Mouse (Mus musculus) embryonic facial prominence, embryonic 13.5 days (tissue): ENCODE data around the gene Gm21833. TPM values are rescaled to one million over a fixed set of nuclear protein-coding genes. Genes with fewer than 3 reads are reported as not detected.
"Not testable (repeated sequence)": the region's sequence is repeated elsewhere in the genome, so short reads cannot be mapped to it uniquely, and the experiment has no call there.

Experiments
- ATAC-seq: fragments of 200-750 bp; cut with Nextera tagmentation; 2 replicates; pipeline ENCODE4 v1.8.0; 2017; ENCODE audit warnings: low read depth; ENCODE audit not compliant: insufficient number of reproducible peaks, insufficient read depth, low FRiP score, low TSS enrichment
- H3K27ac ChIP-seq: fragments of 300-500 bp; sonication (generic); 2 replicates; pipeline ENCODE4 v1.5.1; 2015; ENCODE audit warnings: moderate library complexity, mild to moderate bottlenecking, inconsistent platforms
- H3K27me3 ChIP-seq: fragments of 300-500 bp; sonication (generic); 2 replicates; pipeline ENCODE4 v1.6.1; 2015; ENCODE audit warnings: mild to moderate bottlenecking, inconsistent platforms
- H3K36me3 ChIP-seq: fragments of 300-500 bp; sonication (generic); 2 replicates; pipeline ENCODE4 v1.6.1; 2015; ENCODE audit warnings: mild to moderate bottlenecking, inconsistent platforms
- H3K4me1 ChIP-seq: fragments of 300-500 bp; sonication (generic); 2 replicates; pipeline ENCODE4 v1.6.1; 2015; ENCODE audit warnings: inconsistent platforms
- H3K4me2 ChIP-seq: fragments of 300-500 bp; sonication (generic); 2 replicates; pipeline ENCODE4 v1.6.1; 2015; ENCODE audit warnings: moderate library complexity, mild to moderate bottlenecking, inconsistent platforms
- H3K4me3 ChIP-seq: fragments of 300-500 bp; sonication (generic); 2 replicates; pipeline ENCODE4 v1.5.1; 2015; ENCODE audit warnings: mild to moderate bottlenecking, inconsistent platforms
- H3K9ac ChIP-seq: fragments of 300-500 bp; sonication (generic); 2 replicates; pipeline ENCODE4 v1.6.1; 2015; ENCODE audit warnings: mild to moderate bottlenecking, inconsistent platforms
- H3K9me3 ChIP-seq: fragments of 300-500 bp; sonication (generic); 2 replicates; pipeline ENCODE4 v1.6.1; 2016; ENCODE audit warnings: inconsistent platforms
- WGBS: fragments of 180-500 bp; shearing (Covaris S2); methylation state at CpG from one replicate; pipeline ENCODE4 v1.1.7; 2015; ENCODE audit warnings: mixed read lengths; 5-methylcytosine and 5-hydroxymethylcytosine counted together
- polyA plus RNA-seq: library from polyadenylated mRNA; unstranded; fragments of >200 nt; fragmentation: Nextera tagmentation; extraction: Ambion mirVana; gene quantifications from 2 replicates; pipeline ENCODE4 v1.2.1, GENCODE M21; 2015

Gm21833 gene
- not detected in 2 replicates for polyA plus RNA-seq

- not testable (repeated sequence) for H3K9me3 ChIP-seq, ATAC-seq, H3K27me3 ChIP-seq, H3K4me1 ChIP-seq, H3K4me3 ChIP-seq, H3K9ac ChIP-seq, H3K4me2 ChIP-seq, H3K27ac ChIP-seq, H3K36me3 ChIP-seq
- 82% methylated on average over 2 of the region's 2 CpGs for WGBS
Observed at GRCm38 (mm10) chr16:82828082-82828481, at the start of gene Gm21833. Gene Gm21833 (plus strand): TSS chr16:82828382.

- Histone ChIP-seq H3K27ac (no peak overlapping the region), H3K4me1 (no peaks in the 10 kb centered on the region), H3K27me3 (no peaks in the 10 kb centered on the region), H3K9ac (no peak overlapping the region), H3K4me2 (no peak overlapping the region), H3K36me3 (no peaks in the 10 kb centered on the region), H3K4me3 (no peak overlapping the region), H3K9me3 (no peaks in the 10 kb centered on the region)
- ATAC-seq = no peak
Observed at GRCm38 (mm10) chr16:82789521-82789920, 38.7 kb upstream of the Gm21833 start.

DNA sequence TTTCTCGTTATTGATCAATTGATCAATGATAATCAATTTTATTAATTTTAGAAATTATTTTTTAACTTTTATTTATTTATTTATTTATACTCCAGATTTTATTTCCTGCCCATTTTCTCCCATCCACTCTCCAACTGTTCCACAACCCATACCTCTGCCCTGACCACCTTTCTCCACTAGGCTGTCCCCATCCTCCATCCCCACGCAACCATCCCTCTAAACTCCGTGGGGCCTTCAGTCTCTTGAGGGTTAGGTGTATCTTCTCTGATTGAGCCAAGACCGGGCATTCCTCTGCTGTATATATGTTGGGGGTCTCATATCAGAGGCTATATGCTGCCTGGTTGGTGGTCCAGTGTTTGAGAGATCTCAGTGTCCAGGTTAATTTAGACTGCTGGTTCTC, 31.7 kb upstream of the Gm21833 start:
- Histone ChIP-seq H3K27me3 (no peaks in the 10 kb centered on the region), H3K4me3 (no peak overlapping the region), H3K27ac (no peak overlapping the region), H3K36me3 (no peaks in the 10 kb centered on the region), H3K9ac (no peak overlapping the region), H3K4me1 (no peaks in the 10 kb centered on the region), H3K9me3 (no peaks in the 10 kb centered on the region), H3K4me2 (no peak overlapping the region)
- 84% methylated on average over 4 of the region's 4 CpGs for WGBS
- ATAC-seq = no peak

- no peaks in the 10 kb centered on the region for H3K4me1 ChIP-seq
- no peak overlapping the region for H3K9ac ChIP-seq
- H3K9me3 ChIP-seq = no peaks in the 10 kb centered on the region
- H3K4me2 ChIP-seq = no peak overlapping the region
- no peak overlapping the region for H3K4me3 ChIP-seq
- ATAC-seq = no peak
- no peaks in the 10 kb centered on the region for H3K27me3 ChIP-seq
- no peaks in the 10 kb centered on the region for H3K36me3 ChIP-seq
- no peak overlapping the region for H3K27ac ChIP-seq
Observed at GRCm38 (mm10) chr16:82815255-82815654, 12.9 kb upstream of the Gm21833 start.

GRCm38 (mm10) chr16:82816615-82817014, 11.6 kb upstream of the Gm21833 start:
- no peaks in the 10 kb centered on the region for H3K27me3 ChIP-seq
- no peaks in the 10 kb centered on the region for H3K9me3 ChIP-seq
- no peak for ATAC-seq
- H3K9ac ChIP-seq = no peak overlapping the region
- H3K36me3 ChIP-seq = no peaks in the 10 kb centered on the region
- H3K4me3 ChIP-seq = no peak overlapping the region
- WGBS = 56% methylated on average over 2 of the region's 2 CpGs
- no peaks in the 10 kb centered on the region for H3K4me1 ChIP-seq
- no peak overlapping the region for H3K4me2 ChIP-seq
- no peak overlapping the region for H3K27ac ChIP-seq

GRCm38 (mm10) chr16:82855752-82856151, 27.6 kb downstream of the Gm21833 start:
- H3K9me3 ChIP-seq = no peaks in the 10 kb centered on the region
- H3K4me3 ChIP-seq = no peak overlapping the region
- no peaks in the 10 kb centered on the region for H3K4me1 ChIP-seq
- H3K4me2 ChIP-seq = no peak overlapping the region
- H3K36me3 ChIP-seq = no peaks in the 10 kb centered on the region
- H3K9ac ChIP-seq = no peak overlapping the region
- H3K27me3 ChIP-seq = no peaks in the 10 kb centered on the region
- no peak overlapping the region for H3K27ac ChIP-seq
- ATAC-seq = no peak
- 76% methylated on average over 2 of the region's 2 CpGs for WGBS

GRCm38 (mm10) chr16:82864590-82864989, 36.4 kb downstream of the Gm21833 start:
- Histone ChIP-seq H3K27ac (no peak overlapping the region), H3K4me2 (no peak overlapping the region), H3K4me3 (no peak overlapping the region), H3K36me3 (no peaks in the 10 kb centered on the region), H3K27me3 (no peaks in the 10 kb centered on the region), H3K9me3 (no peaks in the 10 kb centered on the region), H3K9ac (no peak overlapping the region), H3K4me1 (no peaks in the 10 kb centered on the region)
- ATAC-seq = no peak
- 80% methylated on average over 7 of the region's 7 CpGs for WGBS
